Mouse (Mus musculus) heart, embryonic 15.5 days (tissue): Measurements from ENCODE around the gene G430095P16Rik. TPM values are rescaled to one million over a fixed set of nuclear protein-coding genes. Genes with fewer than 3 reads are reported as not detected.

Experiments
- ATAC-seq: fragments of 200-750 bp; cut with Nextera tagmentation; replicated peaks from 2 replicates; pipeline ENCODE4 v1.8.0; 2017; ENCODE audit warnings: low read depth, moderate TSS enrichment; ENCODE audit not compliant: insufficient number of reproducible peaks, insufficient read depth, low FRiP score
- H3K27ac ChIP-seq: fragments of 300-500 bp; sonication (generic); 2 replicates; pipeline ENCODE4 v1.5.1; 2015; ENCODE audit warnings: mild to moderate bottlenecking, inconsistent platforms
- H3K27me3 ChIP-seq: fragments of 300-500 bp; sonication (generic); 2 replicates; pipeline ENCODE4 v1.6.1; 2015; ENCODE audit warnings: inconsistent platforms
- H3K36me3 ChIP-seq: fragments of 300-500 bp; sonication (generic); 2 replicates; pipeline ENCODE4 v1.6.1; 2015; ENCODE audit warnings: mild to moderate bottlenecking, inconsistent platforms
- H3K4me1 ChIP-seq: fragments of 300-500 bp; sonication (generic); replicated peaks from 2 replicates; pipeline ENCODE4 v1.6.1; 2015; ENCODE audit warnings: inconsistent platforms
- H3K4me2 ChIP-seq: fragments of 300-500 bp; sonication (generic); 2 replicates; pipeline ENCODE4 v1.6.1; 2015; ENCODE audit warnings: inconsistent platforms, mild to moderate bottlenecking, moderate library complexity
- H3K4me3 ChIP-seq: fragments of 300-500 bp; sonication (generic); 2 replicates; pipeline ENCODE4 v1.5.1; 2015; ENCODE audit warnings: mild to moderate bottlenecking, inconsistent platforms
- H3K9ac ChIP-seq: fragments of 300-500 bp; sonication (generic); 2 replicates; pipeline ENCODE4 v1.6.1; 2015; ENCODE audit warnings: mild to moderate bottlenecking, inconsistent platforms
- H3K9me3 ChIP-seq: fragments of 300-500 bp; sonication (generic); replicated peaks from 2 replicates; pipeline ENCODE4 v1.6.1; 2016; ENCODE audit warnings: inconsistent platforms
- WGBS: fragments of 180-500 bp; shearing (Covaris S2); methylation state at CpG from one replicate; pipeline ENCODE4 v1.1.7; 2015; ENCODE audit warnings: mixed read lengths; 5-methylcytosine and 5-hydroxymethylcytosine counted together
- polyA plus RNA-seq: library from polyadenylated mRNA; unstranded; fragments of >200 nt; fragmentation: Nextera tagmentation; extraction: Ambion mirVana; gene quantifications from 2 replicates; pipeline ENCODE4 v1.2.1, GENCODE M21; 2015

G430095P16Rik gene
- polyA plus RNA-seq, 1 experiment from 2014 or later, result 4.5 TPM

- Histone ChIP-seq H3K27me3 (no peaks in the 10 kb centered on the region), H3K9ac (peak overlapping the region; percentile 16; the same call in 1 of the 2 replicates), H3K27ac (peak overlapping the region; percentile 90), H3K9me3 (no peaks in the 10 kb centered on the region), H3K4me1 (peaks cover 77% of the 10 kb centered on the region), H3K4me2 (no peak overlapping the region; the same call in 1 of the 2 replicates), H3K4me3 (no peak overlapping the region), H3K36me3 (0 out of 2 replicates have a peak, but pooled peaks cover 5% of the 10 kb centered on the region)
- ATAC-seq, result no peak
- 46% methylated on average over 10 of the region's 10 CpGs for WGBS
These were observed 2.6 kb downstream of the G430095P16Rik start for GRCm38 (mm10) chr8:84725246-84725940.

GRCm38 (mm10) chr8:84725941-84726259 lies 3.1 kb downstream of the G430095P16Rik start:
- H3K36me3 ChIP-seq, result 0 out of 2 replicates have a peak, but pooled peaks cover 5% of the 10 kb centered on the region
- 12% methylated on average over 3 of the region's 3 CpGs for WGBS
- no peak for ATAC-seq
- no peak overlapping the region; the same call in 1 of the 2 replicates for H3K4me2 ChIP-seq
- peak overlapping the region; percentile 90 for H3K27ac ChIP-seq
- no peak overlapping the region for H3K4me3 ChIP-seq
- no peaks in the 10 kb centered on the region for H3K9me3 ChIP-seq
- no peaks in the 10 kb centered on the region for H3K27me3 ChIP-seq
- no peak overlapping the region for H3K9ac ChIP-seq
- peaks cover 82% of the 10 kb centered on the region for H3K4me1 ChIP-seq

- Histone ChIP-seq H3K9me3 (no peaks in the 10 kb centered on the region), H3K27me3 (no peaks in the 10 kb centered on the region), H3K4me1 (peaks cover 91% of the 10 kb centered on the region), H3K27ac (no peak overlapping the region), H3K4me2 (no peak overlapping the region), H3K36me3 (0 out of 2 replicates have a peak, but pooled peaks cover 5% of the 10 kb centered on the region), H3K4me3 (no peak overlapping the region), H3K9ac (no peak overlapping the region)
- WGBS, result 80% methylated on average over 3 of the region's 3 CpGs
- ATAC-seq, result no peak
These were observed 5.7 kb downstream of the G430095P16Rik start for GRCm38 (mm10) chr8:84728474-84728873.

- peak overlapping the region; percentile 80 for H3K27ac ChIP-seq
- no peak overlapping the region for H3K4me3 ChIP-seq
- no peaks in the 10 kb centered on the region for H3K9me3 ChIP-seq
- H3K36me3 ChIP-seq, result 0 out of 2 replicates have a peak, but pooled peaks cover 5% of the 10 kb centered on the region
- no peak overlapping the region for H3K9ac ChIP-seq
- 87% methylated on average over 16 of the region's 16 CpGs for WGBS
- H3K27me3 ChIP-seq, result no peaks in the 10 kb centered on the region
- H3K4me1 ChIP-seq, result peaks cover 89% of the 10 kb centered on the region
- ATAC-seq, result no peak
- H3K4me2 ChIP-seq, result peak overlapping the region; percentile 6
These were observed 7.1 kb downstream of the G430095P16Rik start for GRCm38 (mm10) chr8:84729921-84730362.

- 28% methylated on average over 9 of the region's 9 CpGs for WGBS
- no peaks in the 10 kb centered on the region for H3K9me3 ChIP-seq
- peak; percentile 48 for ATAC-seq
- peaks cover 88% of the 10 kb centered on the region for H3K4me1 ChIP-seq
- no peaks in the 10 kb centered on the region for H3K27me3 ChIP-seq
- 0 out of 2 replicates have a peak overlapping the region, but pooled peaks have one; percentile 29 for H3K9ac ChIP-seq
- peak overlapping the region; percentile 80 for H3K27ac ChIP-seq
- 0 out of 2 replicates have a peak, but pooled peaks cover 5% of the 10 kb centered on the region for H3K36me3 ChIP-seq
- H3K4me3 ChIP-seq, result no peak overlapping the region
- H3K4me2 ChIP-seq, result peak overlapping the region; percentile 6
These were observed 7.9 kb downstream of the G430095P16Rik start for GRCm38 (mm10) chr8:84730541-84731370.

GRCm38 (mm10) chr8:84731371-84732177 lies 8.8 kb downstream of the G430095P16Rik start:
- WGBS, result 55% methylated on average over 11 of the region's 11 CpGs
- Histone ChIP-seq H3K27me3 (no peaks in the 10 kb centered on the region), H3K36me3 (0 out of 2 replicates have a peak, but pooled peaks cover 5% of the 10 kb centered on the region), H3K4me1 (peaks cover 89% of the 10 kb centered on the region), H3K9me3 (no peaks in the 10 kb centered on the region), H3K4me2 (peak overlapping the region; percentile 6; the same call in 1 of the 2 replicates), H3K4me3 (no peak overlapping the region), H3K27ac (peak overlapping the region; percentile 80), H3K9ac (0 out of 2 replicates have a peak overlapping the region, but pooled peaks have one; percentile 29)
- ATAC-seq, result peak; percentile 23

- ATAC-seq, result no peak
- Histone ChIP-seq H3K4me3 (no peak overlapping the region), H3K4me2 (no peak overlapping the region), H3K27ac (peak overlapping the region; percentile 80), H3K9me3 (no peaks in the 10 kb centered on the region), H3K27me3 (no peaks in the 10 kb centered on the region), H3K36me3 (no peaks in the 10 kb centered on the region), H3K9ac (no peak overlapping the region), H3K4me1 (peaks cover 90% of the 10 kb centered on the region)
- 41% methylated on average over 5 of the region's 5 CpGs for WGBS
These were observed 9.7 kb downstream of the G430095P16Rik start for GRCm38 (mm10) chr8:84732545-84732944.

- WGBS, result 31% methylated on average over 6 of the region's 6 CpGs
- peaks cover 91% of the 10 kb centered on the region for H3K4me1 ChIP-seq
- no peak for ATAC-seq
- peak overlapping the region; percentile 36; the same call in 1 of the 2 replicates for H3K9ac ChIP-seq
- no peaks in the 10 kb centered on the region for H3K9me3 ChIP-seq
- H3K27me3 ChIP-seq, result no peaks in the 10 kb centered on the region
- no peak overlapping the region for H3K4me2 ChIP-seq
- H3K27ac ChIP-seq, result peak overlapping the region; percentile 80
- no peak overlapping the region for H3K4me3 ChIP-seq
- no peaks in the 10 kb centered on the region for H3K36me3 ChIP-seq
These were observed 10.2 kb downstream of the G430095P16Rik start for GRCm38 (mm10) chr8:84732996-84733395.

- no peak overlapping the region for H3K9ac ChIP-seq
- no peaks in the 10 kb centered on the region for H3K9me3 ChIP-seq
- ATAC-seq, result no peak
These were observed 11.2 kb downstream of the G430095P16Rik start for GRCm38 (mm10) chr8:84733959-84734358.

GRCm38 (mm10) chr8:84734680-84735079 lies 11.9 kb downstream of the G430095P16Rik start:
- WGBS, result 78% methylated on average over 2 of the region's 2 CpGs
- peaks cover 93% of the 10 kb centered on the region for H3K4me1 ChIP-seq
- no peak overlapping the region for H3K27ac ChIP-seq
- H3K36me3 ChIP-seq, result no peaks in the 10 kb centered on the region
- no peaks in the 10 kb centered on the region for H3K9me3 ChIP-seq
- no peak overlapping the region for H3K4me3 ChIP-seq
- H3K27me3 ChIP-seq, result no peaks in the 10 kb centered on the region
- H3K9ac ChIP-seq, result no peak overlapping the region
- no peak overlapping the region for H3K4me2 ChIP-seq
- ATAC-seq, result no peak

More at GRCm38 (mm10) chr8:84733959-84734358, 11.2 kb downstream of the G430095P16Rik start:
- Histone ChIP-seq H3K27me3 (no peaks in the 10 kb centered on the region), H3K4me2 (no peak overlapping the region), H3K4me1 (peaks cover 92% of the 10 kb centered on the region), H3K4me3 (no peak overlapping the region), H3K36me3 (no peaks in the 10 kb centered on the region), H3K27ac (no peak overlapping the region)
- 85% methylated on average over 6 of the region's 6 CpGs for WGBS
